Mouse (Mus musculus): Measurements from ENCODE around the gene Spem1.

GRCm38 (mm10) chr11:69854680-69855079 is 32.7 kb upstream of the Spem1 start:
- TF ChIP-seq POLR2A (IDR thresholded peaks at IDR 0.05; ENCODE audit: low read depth, low read length): no peak
- no peak for TF ChIP-seq CTCF (IDR thresholded peaks at IDR 0.05; ENCODE audit: extremely low read depth, insufficient read length, insufficient replicate concordance, low read depth, low read length)
